Mouse (Mus musculus) forebrain, embryonic 11.5 days (tissue): ENCODE data around the gene Nup50. TPM values are rescaled to one million over a fixed set of nuclear protein-coding genes. Genes with fewer than 3 reads are reported as not detected.
A peak's percentile ranks its signal among the peaks of the same experiment; 100 is the strongest.

Experiments
- ATAC-seq: fragments of 200-750 bp; cut with Nextera tagmentation; replicated peaks from 2 replicates; pipeline ENCODE4 v1.8.0; 2017; ENCODE audit warnings: moderate TSS enrichment; ENCODE audit not compliant: low FRiP score
- DNase-seq: peaks from one replicate; pipeline ENCODE4 v3.0.0-alpha.2; 2017; ENCODE audit warnings: low spot score
- H3K27ac ChIP-seq: fragments of 300-500 bp; sonication (generic); 2 replicates; pipeline ENCODE4 v1.5.1; 2014; ENCODE audit warnings: low read depth, low read length
- H3K27me3 ChIP-seq: fragments of 300-500 bp; sonication (generic); 2 replicates; pipeline ENCODE4 v1.6.1; 2014; ENCODE audit warnings: mild to moderate bottlenecking, low read length, mixed read lengths; ENCODE audit not compliant: control insufficient read depth, insufficient read depth
- H3K36me3 ChIP-seq: fragments of 300-500 bp; sonication (generic); 2 replicates; pipeline ENCODE4 v1.6.1; 2014; ENCODE audit warnings: mild to moderate bottlenecking, low read length, moderate library complexity, mixed read lengths; ENCODE audit not compliant: control insufficient read depth, insufficient read depth
- H3K4me1 ChIP-seq: fragments of 300-500 bp; sonication (generic); replicated peaks from 2 replicates; pipeline ENCODE4 v1.6.1; 2014; ENCODE audit warnings: low read length, mixed read lengths; ENCODE audit not compliant: control insufficient read depth, insufficient read depth
- H3K4me2 ChIP-seq: fragments of 300-500 bp; sonication (generic); 2 replicates; pipeline ENCODE4 v1.6.1; 2014; ENCODE audit warnings: low read depth, mild to moderate bottlenecking, low read length, moderate library complexity, mixed read lengths; ENCODE audit not compliant: severe bottlenecking
- H3K4me3 ChIP-seq: fragments of 300-500 bp; sonication (generic); 2 replicates; pipeline ENCODE4 v1.5.1; 2014; ENCODE audit warnings: low read depth, low read length
- H3K9ac ChIP-seq: fragments of 300-500 bp; sonication (generic); 2 replicates; pipeline ENCODE4 v1.6.1; 2014; ENCODE audit warnings: low read length
- H3K9me3 ChIP-seq: fragments of 300-500 bp; sonication (generic); 2 replicates; pipeline ENCODE4 v1.6.1; 2016; ENCODE audit warnings: low read length, mixed read lengths; ENCODE audit not compliant: control insufficient read depth
- WGBS: fragments of 180-500 bp; shearing (Covaris S2); extraction: QIAGEN DNeasy Blood & Tissue Kit; methylation state at CpG from one replicate; pipeline ENCODE4 v1.1.7; 2014; 5-methylcytosine and 5-hydroxymethylcytosine counted together
- polyA plus RNA-seq: library from polyadenylated mRNA; unstranded; fragments of >200 nt; fragmentation: Nextera tagmentation; extraction: Ambion mirVana; gene quantifications from 2 replicates; pipeline ENCODE4 v1.2.1, GENCODE M21; 2014

The Nup50 gene
- polyA plus RNA-seq, 1 experiment from 2014 or later = 79.7 TPM

DNA sequence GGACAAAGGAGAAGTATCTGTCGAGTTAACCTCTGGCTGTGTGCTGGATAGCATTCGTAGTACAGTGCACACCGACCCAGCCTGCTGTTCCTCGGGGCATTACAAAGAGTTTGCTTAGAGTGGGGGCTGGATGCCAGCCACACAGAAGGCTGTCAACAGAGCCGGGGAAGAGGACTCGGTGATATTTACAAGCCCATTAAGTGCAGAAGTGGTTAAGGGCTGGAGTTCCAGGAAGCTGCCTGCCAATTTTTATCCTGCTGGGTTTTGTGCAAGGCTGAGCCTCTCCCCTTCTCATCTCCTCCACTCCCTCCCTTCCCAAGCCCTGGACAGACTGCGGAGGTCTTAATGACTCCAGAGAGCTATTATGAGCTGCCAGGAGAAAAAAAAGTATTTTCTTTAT is 25.1 kb upstream of the Nup50 start:
- H3K4me3 ChIP-seq = no peak overlapping the region
- no peaks in the 10 kb centered on the region for H3K27me3 ChIP-seq
- no peak overlapping the region for H3K9ac ChIP-seq
- no peaks in the 10 kb centered on the region for H3K36me3 ChIP-seq
- 56% methylated on average over 7 of the region's 7 CpGs for WGBS
- DNase-seq (no peak), ATAC-seq (no peak)
- no peaks in the 10 kb centered on the region for H3K4me1 ChIP-seq
- no peak overlapping the region for H3K27ac ChIP-seq
- H3K9me3 ChIP-seq = no peaks in the 10 kb centered on the region
- no peak overlapping the region for H3K4me2 ChIP-seq

DNA sequence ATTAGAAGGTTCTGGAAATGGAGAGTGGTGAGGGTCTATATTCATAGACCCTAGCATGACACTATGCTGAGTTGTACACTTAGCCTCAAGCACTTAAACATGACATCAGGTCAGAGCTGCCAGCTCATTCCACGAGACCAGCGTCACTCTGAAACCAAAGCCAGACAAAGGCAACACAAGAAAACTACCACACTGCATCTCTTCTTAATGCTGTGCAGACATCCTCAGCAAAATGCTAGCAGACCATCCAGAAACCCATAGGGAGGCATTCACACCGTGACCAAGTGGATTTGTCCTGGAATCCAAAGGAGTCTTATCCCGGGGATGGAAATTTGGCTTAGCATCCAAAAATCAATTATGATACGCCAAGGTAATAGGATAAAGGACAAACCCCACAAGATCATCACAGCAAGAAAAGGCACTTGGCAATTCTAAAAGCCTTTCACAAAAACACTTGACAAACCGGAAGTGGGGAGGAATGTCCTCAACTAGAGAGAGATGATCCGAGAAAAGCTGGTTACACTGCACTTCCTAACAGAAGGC is 19.3 kb upstream of the Nup50 start:
- no peaks in the 10 kb centered on the region for H3K27me3 ChIP-seq
- ATAC-seq (no peak), DNase-seq (no peak)
- H3K4me3 ChIP-seq = no peak overlapping the region
- H3K27ac ChIP-seq = no peak overlapping the region
- no peak overlapping the region for H3K4me2 ChIP-seq
- 70% methylated on average over 7 of the region's 7 CpGs for WGBS
- no peaks in the 10 kb centered on the region for H3K4me1 ChIP-seq
- no peaks in the 10 kb centered on the region for H3K9me3 ChIP-seq
- no peaks in the 10 kb centered on the region for H3K36me3 ChIP-seq
- H3K9ac ChIP-seq = no peak overlapping the region

DNA sequence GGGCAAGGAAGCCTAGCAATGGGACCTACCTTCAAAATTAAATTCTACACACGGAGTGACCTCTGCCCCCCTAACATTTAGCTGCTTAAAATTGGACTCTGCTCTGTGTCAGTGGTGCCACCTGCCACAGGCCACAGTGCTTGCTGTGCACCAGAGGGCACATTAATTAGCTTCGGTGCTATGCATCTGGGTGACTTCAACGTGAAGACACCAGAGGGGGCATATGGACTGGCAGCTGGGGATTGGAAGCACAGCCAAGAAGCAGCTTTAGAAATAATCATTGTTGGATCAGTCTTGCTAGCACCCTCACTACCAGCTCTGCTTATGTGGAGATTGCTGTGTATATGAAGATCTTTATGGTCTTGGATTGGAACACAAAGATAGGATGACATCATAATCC is 10.0 kb upstream of the Nup50 start:
- no peak overlapping the region for H3K4me2 ChIP-seq
- WGBS = 89% methylated on average over 3 of the region's 3 CpGs
- DNase-seq = no peak

GRCm38 (mm10) chr15:84919938-84920337 is 3.3 kb upstream of the Nup50 start, which contains the start of gene Gm29666:
Gm29666 (minus strand) TSS chr15:84920038.
- no peak within 1 kb of the TSS for H3K27ac ChIP-seq
- peaks cover 2% of the 10 kb centered on the region; the same call in 1 of the 2 replicates for H3K4me1 ChIP-seq
- no peak for DNase-seq
- H3K27me3 ChIP-seq = no peaks in the 10 kb centered on the region
- no peak within 1 kb of the TSS for H3K4me3 ChIP-seq
- H3K4me2 ChIP-seq = no peak within 1 kb of the TSS
- 97% methylated on average over 3 of the region's 3 CpGs for WGBS
- no peak within 1 kb of the TSS for H3K9ac ChIP-seq
- no peaks in the 10 kb centered on the region for H3K36me3 ChIP-seq
- no peaks in the 10 kb centered on the region for H3K9me3 ChIP-seq
- no peak for ATAC-seq

More for the DNA sequence above, 10.0 kb upstream of the Nup50 start:
- no peaks in the 10 kb centered on the region for H3K4me1 ChIP-seq
- no peak for ATAC-seq
- no peak overlapping the region for H3K27ac ChIP-seq
- H3K9me3 ChIP-seq = no peaks in the 10 kb centered on the region; the same call in 1 of the 2 replicates
- no peaks in the 10 kb centered on the region for H3K36me3 ChIP-seq
- H3K4me3 ChIP-seq = no peak overlapping the region
- H3K27me3 ChIP-seq = no peaks in the 10 kb centered on the region
- H3K9ac ChIP-seq = no peak overlapping the region

DNA sequence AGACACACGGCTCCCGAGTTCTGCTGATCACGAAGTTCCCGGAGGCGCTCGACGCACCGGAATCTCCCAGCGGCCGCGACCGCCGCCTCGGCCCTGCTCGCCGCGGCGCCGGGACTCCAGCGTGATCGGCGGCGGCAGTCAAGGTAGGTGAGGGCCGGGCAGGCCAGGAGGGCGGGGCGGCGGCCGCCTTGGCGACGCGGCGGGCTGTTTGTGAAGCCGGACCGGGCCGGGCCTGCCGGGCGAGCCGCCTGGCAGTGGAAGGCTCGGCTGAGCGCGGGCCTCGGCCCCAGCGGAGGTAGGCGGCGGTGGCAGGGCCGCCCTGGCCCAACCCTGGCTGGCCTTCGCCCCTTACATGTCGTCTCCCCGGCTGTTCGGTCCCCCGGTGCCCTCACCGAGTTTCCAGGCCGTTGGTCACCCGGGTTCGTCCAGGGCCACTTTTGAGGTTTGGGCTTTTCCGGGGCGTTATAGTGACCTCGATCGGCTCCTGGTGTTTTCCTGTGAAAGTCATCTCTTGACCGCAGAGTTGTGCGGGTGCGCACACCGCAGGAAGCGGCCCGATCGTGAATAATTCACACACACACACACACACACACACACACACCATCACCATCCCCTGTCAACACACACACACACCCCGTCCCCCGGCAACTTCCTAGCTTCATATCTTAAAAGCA is 434 bp downstream of the Nup50 start:
- WGBS = under 1% methylated on average over 64 of the region's 68 CpGs
- H3K27ac ChIP-seq = peak overlapping the region; percentile 94
- DNase-seq (no peak), ATAC-seq (peak; percentile 73)
- no peaks in the 10 kb centered on the region for H3K36me3 ChIP-seq
- H3K4me1 ChIP-seq = peaks cover 4% of the 10 kb centered on the region; the same call in 1 of the 2 replicates
- peak overlapping the region; percentile 93 for H3K9ac ChIP-seq
- H3K9me3 ChIP-seq = no peaks in the 10 kb centered on the region
- no peaks in the 10 kb centered on the region for H3K27me3 ChIP-seq
- H3K4me2 ChIP-seq = peak overlapping the region; percentile 68
- peak overlapping the region; percentile 98 for H3K4me3 ChIP-seq

GRCm38 (mm10) chr15:84924781-84925315 is 1.6 kb downstream of the Nup50 start:
- H3K4me3 ChIP-seq = peak overlapping the region; percentile 98
- peaks cover 8% of the 10 kb centered on the region for H3K36me3 ChIP-seq
- 21% methylated on average over 9 of the region's 9 CpGs for WGBS
- no peak overlapping the region; the same call in 1 of the 2 replicates for H3K9ac ChIP-seq
- H3K4me1 ChIP-seq = peaks cover 4% of the 10 kb centered on the region; the same call in 1 of the 2 replicates
- peak overlapping the region; percentile 68 for H3K4me2 ChIP-seq
- no peaks in the 10 kb centered on the region for H3K27me3 ChIP-seq
- no peaks in the 10 kb centered on the region for H3K9me3 ChIP-seq
- ATAC-seq = no peak
- no peak overlapping the region for H3K27ac ChIP-seq
- DNase-seq = no peak

GRCm38 (mm10) chr15:84925495-84926018 is 2.3 kb downstream of the Nup50 start:
- Histone ChIP-seq H3K36me3 (peaks cover 8% of the 10 kb centered on the region), H3K27me3 (no peaks in the 10 kb centered on the region), H3K9ac (no peak overlapping the region), H3K9me3 (no peaks in the 10 kb centered on the region), H3K4me3 (no peak overlapping the region), H3K27ac (no peak overlapping the region), H3K4me2 (no peak overlapping the region; the same call in 1 of the 2 replicates), H3K4me1 (peaks cover 4% of the 10 kb centered on the region; the same call in 1 of the 2 replicates)
- WGBS = 67% methylated on average over 1 of the region's 1 CpGs
- ATAC-seq = no peak
- no peak for DNase-seq

GRCm38 (mm10) chr15:84932351-84932750 is 9.1 kb downstream of the Nup50 start:
- DNase-seq (no peak), ATAC-seq (no peak)
- Histone ChIP-seq H3K36me3 (peaks cover 27% of the 10 kb centered on the region), H3K27ac (no peak overlapping the region), H3K4me3 (no peak overlapping the region), H3K27me3 (no peaks in the 10 kb centered on the region), H3K4me1 (no peaks in the 10 kb centered on the region), H3K9me3 (no peaks in the 10 kb centered on the region), H3K4me2 (no peak overlapping the region), H3K9ac (no peak overlapping the region)
- WGBS = 72% methylated on average over 5 of the region's 5 CpGs
